In genomic region chr4:145257751-145258434, GRCm38 (mm10) we compare ENCODE assay signal across 18 mouse cellular contexts. TPM values are rescaled to one million over a fixed set of nuclear protein-coding genes. Genes with fewer than 3 reads are reported as not detected.
A peak's percentile ranks its signal among the peaks of the same experiment; 100 is the strongest.
DNase-seq lines count a peak whose midpoint lies in the region; ATAC-seq and TF ChIP-seq lines count a peak whose summit lies in the region.
"Had no signal": no experiment of that assay in that cellular context is flagged by ENCODE, and none has a peak within 500 bp of the region (broad histone marks: within the 10 kb centered on the region; RNA-seq: fewer than 3 reads in every experiment).

No protein-coding gene starts in this region.

- no peak overlapping the region for H3K9ac ChIP-seq in liver, embryonic 13.5 days
- H3K9ac ChIP-seq in heart, embryonic 12.5 days, result no peak overlapping the region
- no peak overlapping the region for H3K9ac ChIP-seq in heart, embryonic 11.5 days (ENCODE audit: low read depth, low read length)
- H3K9ac ChIP-seq: hindbrain, embryonic 15.5 days; limb, embryonic 13.5 days; neural tube, embryonic 15.5 days had no signal

- H3K36me3 ChIP-seq in liver, embryonic 13.5 days, result no peaks in the 10 kb centered on the region
- no peaks in the 10 kb centered on the region for H3K36me3 ChIP-seq in heart, embryonic 12.5 days
- no peaks in the 10 kb centered on the region for H3K36me3 ChIP-seq in heart, embryonic 11.5 days (ENCODE audit: control insufficient read depth, insufficient read depth, low read length)
- H3K36me3 ChIP-seq: hindbrain, embryonic 15.5 days; limb, embryonic 13.5 days; neural tube, embryonic 15.5 days had no signal

- WGBS in liver, embryonic 13.5 days (ENCODE audit: insufficient replicate concordance), result 60% methylated on average over 5 of the region's 5 CpGs
- WGBS in heart, embryonic 12.5 days, result 57% methylated on average over 5 of the region's 5 CpGs
- 69% methylated on average over 5 of the region's 5 CpGs for WGBS in heart, embryonic 11.5 days (ENCODE audit: insufficient replicate concordance)

- no peak overlapping the region for H3K4me3 ChIP-seq in liver, embryonic 13.5 days (replicated peaks)
- no peak overlapping the region for H3K4me3 ChIP-seq in embryonic fibroblast, embryonic 13.5 days (ENCODE audit: insufficient read depth, low read length)
- no peak overlapping the region for H3K4me3 ChIP-seq in heart, embryonic 12.5 days
- no peak overlapping the region for H3K4me3 ChIP-seq in heart, embryonic 11.5 days (ENCODE audit: low read depth, low read length)
- H3K4me3 ChIP-seq: hindbrain, embryonic 15.5 days; limb, embryonic 13.5 days; neural tube, embryonic 15.5 days had no signal

- no peak overlapping the region for H3K27ac ChIP-seq in liver, embryonic 13.5 days
- peak overlapping the region; percentile 36; the same call in 1 of the 2 replicates for H3K27ac ChIP-seq in embryonic fibroblast, embryonic 13.5 days (ENCODE audit: insufficient read depth, low read length)
- no peak overlapping the region for H3K27ac ChIP-seq in heart, embryonic 12.5 days (ENCODE audit: poor library complexity, severe bottlenecking)
- H3K27ac ChIP-seq in heart, embryonic 11.5 days (ENCODE audit: low read depth, low read length), result no peak overlapping the region
- H3K27ac ChIP-seq: hindbrain, embryonic 15.5 days; limb, embryonic 13.5 days; neural tube, embryonic 15.5 days had no signal

- ATAC-seq in liver, embryonic 13.5 days (ENCODE audit: low read depth), result peak; percentile 32; the same call in 1 of the 2 replicates
- peak; percentile 69 for ATAC-seq in monocyte, adult 5-6 weeks (replicated peaks; ENCODE audit: insufficient number of reproducible peaks, low FRiP score, low TSS enrichment, poor library complexity, severe bottlenecking)
- no peak for ATAC-seq in heart, embryonic 12.5 days (ENCODE audit: insufficient number of reproducible peaks, low FRiP score)
- no peak for ATAC-seq in heart, embryonic 11.5 days (replicated peaks; ENCODE audit: insufficient number of reproducible peaks, low FRiP score, low TSS enrichment)
- ATAC-seq: midbrain, embryonic 16.5 days had no signal

- DNase-seq in liver, embryonic 13.5 days, result no peak
- no peak for DNase-seq in liver
- peak; percentile 38 for DNase-seq in ES-CJ7 (ENCODE audit: low read depth, low spot score)
- DNase-seq in adrenal gland, postnatal 10 days, result no peak
- DNase-seq: adrenal gland, postnatal 25 days; cerebellum, adult 2 months; heart, postnatal 10 days; kidney, adult 2 months; layer of hippocampus, postnatal 36 days; lung, postnatal 14 days had no signal

- no peak for TF ChIP-seq POLR2A in embryonic fibroblast, embryonic 13.5 days (IDR thresholded peaks at IDR 0.05; ENCODE audit: low read depth, low read length)

- TF ChIP-seq CTCF in embryonic fibroblast, embryonic 13.5 days (IDR thresholded peaks at IDR 0.05; ENCODE audit: borderline replicate concordance, insufficient read depth, low read length), result no peak

- no peaks in the 10 kb centered on the region for H3K9me3 ChIP-seq in liver, embryonic 13.5 days (replicated peaks)
- no peaks in the 10 kb centered on the region for H3K9me3 ChIP-seq in heart, embryonic 12.5 days (replicated peaks)
- no peaks in the 10 kb centered on the region for H3K9me3 ChIP-seq in heart, embryonic 11.5 days (replicated peaks; ENCODE audit: control insufficient read depth, low read length)
- H3K9me3 ChIP-seq: hindbrain, embryonic 15.5 days; limb, embryonic 13.5 days; neural tube, embryonic 15.5 days had no signal

- H3K27me3 ChIP-seq in liver, embryonic 13.5 days, result no peaks in the 10 kb centered on the region
- H3K27me3 ChIP-seq in heart, embryonic 12.5 days (replicated peaks), result no peaks in the 10 kb centered on the region
- H3K27me3 ChIP-seq in heart, embryonic 11.5 days (ENCODE audit: control insufficient read depth, insufficient read depth, low read length), result no peaks in the 10 kb centered on the region
- H3K27me3 ChIP-seq: hindbrain, embryonic 15.5 days; limb, embryonic 13.5 days; neural tube, embryonic 15.5 days had no signal

- no peak overlapping the region for H3K4me2 ChIP-seq in liver, embryonic 13.5 days
- H3K4me2 ChIP-seq in heart, embryonic 12.5 days, result no peak overlapping the region
- no peak overlapping the region for H3K4me2 ChIP-seq in heart, embryonic 11.5 days
- H3K4me2 ChIP-seq: hindbrain, embryonic 15.5 days; limb, embryonic 13.5 days; neural tube, embryonic 15.5 days had no signal

- peaks cover 3% of the 10 kb centered on the region; the same call in 1 of the 2 replicates for H3K4me1 ChIP-seq in liver, embryonic 13.5 days (replicated peaks)
- peaks cover 6% of the 10 kb centered on the region; the same call in 1 of the 2 replicates for H3K4me1 ChIP-seq in embryonic fibroblast, embryonic 13.5 days (ENCODE audit: control insufficient read depth, insufficient read depth, low read length)
- H3K4me1 ChIP-seq in heart, embryonic 12.5 days (replicated peaks), result 0 out of 2 replicates have a peak, but pooled peaks cover 4% of the 10 kb centered on the region
- H3K4me1 ChIP-seq in heart, embryonic 11.5 days (ENCODE audit: control insufficient read depth, insufficient read depth, low read length), result no peaks in the 10 kb centered on the region
- H3K4me1 ChIP-seq: hindbrain, embryonic 15.5 days; limb, embryonic 13.5 days; neural tube, embryonic 15.5 days had no signal

RNA-seq across cellular contexts. Expression of gene Tnfrsf1b, which starts 11.2 kb away (rescaled TPM):
- 4.1 and 4.8 TPM in 2 replicates for polyA plus RNA-seq in liver, embryonic 13.5 days (2015; fragmentation: Nextera tagmentation; extraction: Ambion mirVana)
- 30.2 and 40.7 TPM in 2 replicates for polyA plus RNA-seq in embryonic fibroblast, embryonic 13.5 days (2011; ENCODE audit: insufficient read length, low read depth, missing spikeins)
- total RNA-seq in monocyte, adult 5-6 weeks (2017), result 343 to 455 TPM (median 362 TPM) in 3 replicates
- polyA plus RNA-seq in heart, embryonic 12.5 days (2016; fragmentation: Nextera tagmentation; extraction: Ambion mirVana), result 3.8 and 4.1 TPM in 2 replicates
- polyA plus RNA-seq in heart, embryonic 11.5 days (2014; fragmentation: Nextera tagmentation; extraction: Ambion mirVana), result 2.3 and 3.8 TPM in 2 replicates
- total RNA-seq in adrenal gland, postnatal 10 days (2021), result 10 to 100 TPM in 1 of 2 experiments, 1 to 10 TPM in 1; 8.3 to 10.3 TPM

RNA-seq across cellular contexts. Expression of gene Tnfrsf8, which starts 57.1 kb away (rescaled TPM):
- 0.06 TPM in 1 of 2 replicates, not detected in the other for polyA plus RNA-seq in liver, embryonic 13.5 days (2015; fragmentation: Nextera tagmentation; extraction: Ambion mirVana)
- polyA plus RNA-seq in embryonic fibroblast, embryonic 13.5 days (2011; ENCODE audit: insufficient read length, low read depth, missing spikeins), result not detected in 2 replicates
- total RNA-seq in monocyte, adult 5-6 weeks (2017), result 8.1 to 9.7 TPM (median 8.2 TPM) in 3 replicates
- not detected in 2 replicates for polyA plus RNA-seq in heart, embryonic 12.5 days (2016; fragmentation: Nextera tagmentation; extraction: Ambion mirVana)
- 0.04 and 0.08 TPM in 2 replicates for polyA plus RNA-seq in heart, embryonic 11.5 days (2014; fragmentation: Nextera tagmentation; extraction: Ambion mirVana)
- total RNA-seq in adrenal gland, postnatal 10 days (2021), result under 1 TPM; 0.21 to 0.24 TPM

Comparison
In these comparisons a context has a peak if more than half of its experiments do, and no peak if none do; other contexts are left out.
1. ATAC-seq: peak in liver, embryonic 13.5 days (single experiment) and monocyte, adult 5-6 weeks (single experiment); none in heart, embryonic 12.5 days (single experiment) and heart, embryonic 11.5 days (single experiment).